Comparison of ENCODE assay signal across 9 mouse cellular contexts in the genomic region with DNA sequence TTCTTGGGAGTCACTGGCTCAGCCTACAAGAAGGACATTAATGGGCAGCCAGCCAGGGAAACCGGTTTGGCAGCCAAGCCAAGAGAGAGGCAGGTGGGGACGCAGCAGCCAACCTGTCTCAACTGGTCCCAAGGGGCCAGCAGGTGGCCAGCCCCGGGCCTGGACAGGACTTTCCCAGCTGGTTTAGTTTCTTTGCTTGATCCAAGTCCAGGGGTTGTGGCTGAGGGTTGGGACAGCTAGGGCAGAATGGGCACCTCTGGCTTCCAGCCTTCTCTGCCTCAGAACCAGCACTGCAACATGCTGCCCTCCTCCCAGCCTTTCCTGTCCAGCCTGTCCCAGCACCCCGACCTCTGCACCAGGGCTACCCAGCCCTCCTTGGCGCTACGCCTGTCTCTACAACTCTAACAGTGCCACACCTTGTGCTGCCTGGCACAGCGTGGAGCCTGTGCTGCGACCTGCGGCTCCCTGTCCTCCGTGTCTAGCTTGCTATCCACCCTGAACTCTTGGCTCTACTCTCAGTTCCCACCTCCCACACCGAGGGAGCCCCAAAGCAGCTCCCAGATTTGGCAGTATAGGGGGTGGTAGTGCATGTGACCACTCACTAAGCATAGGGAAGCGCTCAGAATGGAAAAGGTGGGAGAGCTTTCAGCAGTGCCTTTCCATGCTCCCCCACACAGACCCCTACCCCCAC. TPM values are rescaled to one million over a fixed set of nuclear protein-coding genes. Genes with fewer than 3 reads are reported as not detected.
DNase-seq lines count a peak whose midpoint lies in the region; ATAC-seq lines count a peak whose summit lies in the region.
"Had no signal": no experiment of that assay in that cellular context is flagged by ENCODE, and none has a peak within 500 bp of the region (broad histone marks: within the 10 kb centered on the region; RNA-seq: fewer than 3 reads in every experiment).

No protein-coding gene starts in this region.

- H3K9ac ChIP-seq in midbrain, embryonic 14.5 days (replicated peaks; ENCODE audit: low read length), result no peak overlapping the region
- H3K9ac ChIP-seq in embryonic facial prominence, embryonic 14.5 days (ENCODE audit: low read depth, low read length), result 0 out of 2 replicates have a peak overlapping the region, but pooled peaks have one; percentile 34
- H3K9ac ChIP-seq in intestine, embryonic 16.5 days (ENCODE audit: low read depth, low read length), result peak overlapping the region; percentile 37
- H3K9ac ChIP-seq in lung, embryonic 16.5 days (ENCODE audit: low read length), result peak overlapping the region; percentile 52

- WGBS in midbrain, embryonic 10.5 days, result 76% methylated on average over 12 of the region's 12 CpGs
- 76% methylated on average over 12 of the region's 12 CpGs for WGBS in midbrain, embryonic 14.5 days
- 63% methylated on average over 12 of the region's 12 CpGs for WGBS in embryonic facial prominence, embryonic 14.5 days
- 42% methylated on average over 12 of the region's 12 CpGs for WGBS in intestine, embryonic 16.5 days
- 41% methylated on average over 12 of the region's 12 CpGs for WGBS in lung, embryonic 16.5 days

- H3K36me3 ChIP-seq in midbrain, embryonic 10.5 days, result peaks cover 45% of the 10 kb centered on the region
- H3K36me3 ChIP-seq in midbrain, embryonic 14.5 days (ENCODE audit: control insufficient read depth, insufficient read depth, low read length), result peaks cover 31% of the 10 kb centered on the region
- peaks cover 26% of the 10 kb centered on the region for H3K36me3 ChIP-seq in embryonic facial prominence, embryonic 14.5 days (ENCODE audit: control insufficient read depth, insufficient read depth, low read length)
- peaks cover 13% of the 10 kb centered on the region for H3K36me3 ChIP-seq in intestine, embryonic 16.5 days (ENCODE audit: control insufficient read depth, insufficient read depth, low read length)
- peaks cover 11% of the 10 kb centered on the region for H3K36me3 ChIP-seq in lung, embryonic 16.5 days (ENCODE audit: control insufficient read depth, insufficient read depth, low read length)

- no peak overlapping the region for H3K4me2 ChIP-seq in midbrain, embryonic 14.5 days (ENCODE audit: low read length)
- peak overlapping the region; percentile 22; the same call in 1 of the 2 replicates for H3K4me2 ChIP-seq in embryonic facial prominence, embryonic 14.5 days (ENCODE audit: low read depth, low read length)
- H3K4me2 ChIP-seq in intestine, embryonic 16.5 days (ENCODE audit: low read depth, low read length), result peak overlapping the region; percentile 44
- H3K4me2 ChIP-seq in lung, embryonic 16.5 days (ENCODE audit: low read depth, low read length), result peak overlapping the region; percentile 47

- H3K27me3 ChIP-seq in midbrain, embryonic 10.5 days (ENCODE audit: low read depth, poor library complexity, severe bottlenecking), result no peaks in the 10 kb centered on the region
- no peaks in the 10 kb centered on the region for H3K27me3 ChIP-seq in midbrain, embryonic 14.5 days (ENCODE audit: control insufficient read depth, insufficient read depth, low read length)
- no peaks in the 10 kb centered on the region for H3K27me3 ChIP-seq in embryonic facial prominence, embryonic 14.5 days (replicated peaks; ENCODE audit: control insufficient read depth, insufficient read depth, low read length)
- H3K27me3 ChIP-seq in intestine, embryonic 16.5 days (replicated peaks; ENCODE audit: control insufficient read depth, insufficient read depth, low read length), result no peaks in the 10 kb centered on the region
- no peaks in the 10 kb centered on the region for H3K27me3 ChIP-seq in lung, embryonic 16.5 days (ENCODE audit: control insufficient read depth, insufficient read depth, low read depth, low read length)

- H3K27ac ChIP-seq in midbrain, embryonic 10.5 days (replicated peaks), result 0 out of 2 replicates have a peak overlapping the region, but pooled peaks have one; percentile 14
- H3K27ac ChIP-seq in midbrain, embryonic 14.5 days (replicated peaks; ENCODE audit: low read depth, low read length), result no peak overlapping the region
- peak overlapping the region; percentile 64 for H3K27ac ChIP-seq in embryonic facial prominence, embryonic 14.5 days (replicated peaks; ENCODE audit: low read depth, low read length)
- peak overlapping the region; percentile 92 for H3K27ac ChIP-seq in intestine, embryonic 16.5 days (ENCODE audit: low read length)
- peak overlapping the region; percentile 96 for H3K27ac ChIP-seq in lung, embryonic 16.5 days (ENCODE audit: low read length)

- 0 out of 2 replicates have a peak, but pooled peaks cover 2% of the 10 kb centered on the region for H3K4me1 ChIP-seq in midbrain, embryonic 10.5 days
- no peaks in the 10 kb centered on the region; the same call in 1 of the 2 replicates for H3K4me1 ChIP-seq in midbrain, embryonic 14.5 days (ENCODE audit: control insufficient read depth, insufficient read depth, low read length)
- peaks cover 10% of the 10 kb centered on the region for H3K4me1 ChIP-seq in embryonic facial prominence, embryonic 14.5 days (ENCODE audit: control insufficient read depth, insufficient read depth, low read length)
- peaks cover 56% of the 10 kb centered on the region for H3K4me1 ChIP-seq in intestine, embryonic 16.5 days (ENCODE audit: control insufficient read depth, insufficient read depth, low read length)
- peaks cover 40% of the 10 kb centered on the region for H3K4me1 ChIP-seq in lung, embryonic 16.5 days (replicated peaks; ENCODE audit: control insufficient read depth, insufficient read depth, low read length)

- no peak overlapping the region for H3K4me3 ChIP-seq in midbrain, embryonic 10.5 days
- no peak overlapping the region for H3K4me3 ChIP-seq in midbrain, embryonic 14.5 days (replicated peaks; ENCODE audit: low read depth, low read length)
- no peak overlapping the region for H3K4me3 ChIP-seq in embryonic facial prominence, embryonic 14.5 days (ENCODE audit: low read depth, low read length)
- H3K4me3 ChIP-seq in intestine, embryonic 16.5 days (ENCODE audit: low read length), result no peak overlapping the region
- peak overlapping the region; percentile 13; the same call in 1 of the 2 replicates for H3K4me3 ChIP-seq in lung, embryonic 16.5 days (ENCODE audit: low read length)

- ATAC-seq in midbrain, embryonic 14.5 days (ENCODE audit: low FRiP score, low TSS enrichment), result no peak
- ATAC-seq in embryonic facial prominence, embryonic 14.5 days (ENCODE audit: low read depth), result peak; percentile 60
- ATAC-seq in intestine, embryonic 16.5 days, result peak; percentile 83
- ATAC-seq in lung, embryonic 16.5 days (ENCODE audit: low read depth), result peak; percentile 89

- no peaks in the 10 kb centered on the region for H3K9me3 ChIP-seq in midbrain, embryonic 10.5 days (replicated peaks)
- no peaks in the 10 kb centered on the region for H3K9me3 ChIP-seq in midbrain, embryonic 14.5 days (ENCODE audit: control insufficient read depth, low read length)
- H3K9me3 ChIP-seq in embryonic facial prominence, embryonic 14.5 days (ENCODE audit: control insufficient read depth, low read length), result no peaks in the 10 kb centered on the region
- H3K9me3 ChIP-seq in intestine, embryonic 16.5 days (ENCODE audit: control insufficient read depth, low read length), result no peaks in the 10 kb centered on the region
- H3K9me3 ChIP-seq in lung, embryonic 16.5 days (ENCODE audit: control insufficient read depth, low read length), result no peaks in the 10 kb centered on the region

- no peak for DNase-seq in midbrain, embryonic 10.5 days (ENCODE audit: low spot score)
- no peak for DNase-seq in midbrain, embryonic 14.5 days
- DNase-seq in embryonic facial prominence, embryonic 14.5 days (ENCODE audit: low spot score), result peak; percentile 82
- peak; percentile 92 for DNase-seq in urinary bladder, postnatal 25 days (ENCODE audit: low spot score)
- no peak for DNase-seq in thymus, postnatal 10 days (ENCODE audit: low spot score in 2 of 2)
- no peak for DNase-seq in spleen, postnatal 4 days (ENCODE audit: low spot score in 2 of 2)

RNA-seq across cellular contexts. Expression of a gene that starts 23.4 kb away (rescaled TPM):
- 0.14 and 0.20 TPM in 2 replicates for polyA plus RNA-seq in midbrain, embryonic 10.5 days (2016; fragmentation: Nextera tagmentation; extraction: Ambion mirVana)
- polyA plus RNA-seq in midbrain, embryonic 14.5 days (2014; fragmentation: Nextera tagmentation; extraction: Ambion mirVana), result 0.13 TPM in 1 of 2 replicates, not detected in the other
- 0.17 and 0.43 TPM in 2 replicates for polyA plus RNA-seq in embryonic facial prominence, embryonic 14.5 days (2014; fragmentation: Nextera tagmentation; extraction: Ambion mirVana)
- polyA plus RNA-seq in intestine, embryonic 16.5 days (2015; fragmentation: Nextera tagmentation; extraction: Ambion mirVana), result 0.09 and 0.20 TPM in 2 replicates
- polyA plus RNA-seq in lung, embryonic 16.5 days (2015; fragmentation: Nextera tagmentation; extraction: Ambion mirVana), result not detected in 2 replicates

RNA-seq across cellular contexts. Expression of a gene that starts 27.5 kb away (rescaled TPM):
- polyA plus RNA-seq in midbrain, embryonic 10.5 days (2016; fragmentation: Nextera tagmentation; extraction: Ambion mirVana), result 29.2 and 30.5 TPM in 2 replicates
- 27.2 and 29.5 TPM in 2 replicates for polyA plus RNA-seq in midbrain, embryonic 14.5 days (2014; fragmentation: Nextera tagmentation; extraction: Ambion mirVana)
- polyA plus RNA-seq in embryonic facial prominence, embryonic 14.5 days (2014; fragmentation: Nextera tagmentation; extraction: Ambion mirVana), result 31.5 and 33.8 TPM in 2 replicates
- polyA plus RNA-seq in intestine, embryonic 16.5 days (2015; fragmentation: Nextera tagmentation; extraction: Ambion mirVana), result 7.8 and 9.7 TPM in 2 replicates
- polyA plus RNA-seq in lung, embryonic 16.5 days (2015; fragmentation: Nextera tagmentation; extraction: Ambion mirVana), result 11.9 and 15.1 TPM in 2 replicates

RNA-seq across cellular contexts. Expression of a gene that starts 27.5 kb away (rescaled TPM):
- polyA plus RNA-seq in midbrain, embryonic 10.5 days (2016; fragmentation: Nextera tagmentation; extraction: Ambion mirVana), result 60.9 and 66.4 TPM in 2 replicates
- 12.3 and 15.6 TPM in 2 replicates for polyA plus RNA-seq in midbrain, embryonic 14.5 days (2014; fragmentation: Nextera tagmentation; extraction: Ambion mirVana)
- 20.7 and 23.5 TPM in 2 replicates for polyA plus RNA-seq in embryonic facial prominence, embryonic 14.5 days (2014; fragmentation: Nextera tagmentation; extraction: Ambion mirVana)
- 51.2 and 55.4 TPM in 2 replicates for polyA plus RNA-seq in intestine, embryonic 16.5 days (2015; fragmentation: Nextera tagmentation; extraction: Ambion mirVana)
- 58.2 and 60.5 TPM in 2 replicates for polyA plus RNA-seq in lung, embryonic 16.5 days (2015; fragmentation: Nextera tagmentation; extraction: Ambion mirVana)

RNA-seq across cellular contexts. Expression of a gene that starts 29.8 kb away (rescaled TPM):
- polyA plus RNA-seq in midbrain, embryonic 10.5 days (2016; fragmentation: Nextera tagmentation; extraction: Ambion mirVana), result not detected in 2 replicates
- not detected in 2 replicates for polyA plus RNA-seq in midbrain, embryonic 14.5 days (2014; fragmentation: Nextera tagmentation; extraction: Ambion mirVana)
- not detected in 2 replicates for polyA plus RNA-seq in embryonic facial prominence, embryonic 14.5 days (2014; fragmentation: Nextera tagmentation; extraction: Ambion mirVana)
- 94.3 and 150 TPM in 2 replicates for polyA plus RNA-seq in intestine, embryonic 16.5 days (2015; fragmentation: Nextera tagmentation; extraction: Ambion mirVana)
- polyA plus RNA-seq in lung, embryonic 16.5 days (2015; fragmentation: Nextera tagmentation; extraction: Ambion mirVana), result not detected in 2 replicates

RNA-seq across cellular contexts. Expression of a gene that starts 47.8 kb away (rescaled TPM):
- polyA plus RNA-seq in midbrain, embryonic 10.5 days (2016; fragmentation: Nextera tagmentation; extraction: Ambion mirVana), result not detected in 2 replicates
- not detected in 2 replicates for polyA plus RNA-seq in midbrain, embryonic 14.5 days (2014; fragmentation: Nextera tagmentation; extraction: Ambion mirVana)
- polyA plus RNA-seq in embryonic facial prominence, embryonic 14.5 days (2014; fragmentation: Nextera tagmentation; extraction: Ambion mirVana), result not detected in 2 replicates
- polyA plus RNA-seq in intestine, embryonic 16.5 days (2015; fragmentation: Nextera tagmentation; extraction: Ambion mirVana), result not detected in 2 replicates
- polyA plus RNA-seq in lung, embryonic 16.5 days (2015; fragmentation: Nextera tagmentation; extraction: Ambion mirVana), result not detected in 2 replicates
- polyA plus RNA-seq: testis, adult 2 months had no signal

Comparison
In these comparisons a context has a peak if more than half of its experiments do, and no peak if none do; other contexts are left out.
1. DNase-seq: peak in embryonic facial prominence, embryonic 14.5 days (single experiment) and urinary bladder, postnatal 25 days (single experiment); none in midbrain, embryonic 10.5 days (single experiment), midbrain, embryonic 14.5 days (single experiment), thymus, postnatal 10 days (0 of 2) and spleen, postnatal 4 days (0 of 2).